Mouse (Mus musculus) forebrain, embryonic 10.5 days (tissue): Measurements from ENCODE around the gene Tjp3. TPM values are rescaled to one million over a fixed set of nuclear protein-coding genes. Genes with fewer than 3 reads are reported as not detected.
"Not testable (repeated sequence)": the region's sequence is repeated elsewhere in the genome, so short reads cannot be mapped to it uniquely, and the experiment has no call there.

ENCODE experiments used
- DNase-seq: peaks from one replicate; pipeline ENCODE4 v3.0.0-alpha.2; 2017; ENCODE audit warnings: low spot score; ENCODE audit errors: extremely low spot score
- H3K27ac ChIP-seq: fragments of 300-500 bp; sonication (generic); 2 replicates; pipeline ENCODE4 v1.5.1; 2016; ENCODE audit warnings: mild to moderate bottlenecking
- H3K27me3 ChIP-seq: fragments of 300-500 bp; sonication (generic); 2 replicates; pipeline ENCODE4 v1.6.1; 2016; ENCODE audit warnings: mild to moderate bottlenecking; ENCODE audit not compliant: poor library complexity, severe bottlenecking
- H3K36me3 ChIP-seq: fragments of 300-500 bp; sonication (generic); replicated peaks from 2 replicates; pipeline ENCODE4 v1.6.1; 2016; ENCODE audit warnings: mild to moderate bottlenecking, moderate library complexity
- H3K4me1 ChIP-seq: fragments of 300-500 bp; sonication (generic); 2 replicates; pipeline ENCODE4 v1.6.1; 2016
- H3K4me3 ChIP-seq: fragments of 300-500 bp; sonication (generic); 2 replicates; pipeline ENCODE4 v1.5.1; 2016; ENCODE audit warnings: mild to moderate bottlenecking, moderate library complexity
- H3K9me3 ChIP-seq: fragments of 300-500 bp; sonication (generic); 2 replicates; pipeline ENCODE4 v1.6.1; 2016; ENCODE audit warnings: mild to moderate bottlenecking, moderate library complexity
- WGBS: fragments of 180-500 bp; shearing (Covaris S2); methylation state at CpG from one replicate; pipeline ENCODE4 v1.1.7; 2016; 5-methylcytosine and 5-hydroxymethylcytosine counted together
- microRNA-seq: library from miRNA; unstranded; fragments of <30 nt; microRNA quantifications from one replicate; pipeline ENCODE4, GENCODE M21; 2017
- polyA plus RNA-seq: library from polyadenylated mRNA; unstranded; fragments of >200 nt; fragmentation: Nextera tagmentation; extraction: Ambion mirVana; gene quantifications from 2 replicates; pipeline ENCODE4 v1.2.1, GENCODE M21; 2016

The Tjp3 gene
- polyA plus RNA-seq, 1 experiment from 2014 or later, result 8.8 TPM

- H3K27ac ChIP-seq, result peak within 1 kb of the TSS; percentile 78
- H3K4me3 ChIP-seq, result peak within 1 kb of the TSS; percentile 57
- 3% methylated on average over 27 of the region's 27 CpGs for WGBS
- DNase-seq, result peak; percentile 50
- peaks cover 40% of the 10 kb centered on the region for H3K4me1 ChIP-seq
- H3K27me3 ChIP-seq, result peaks cover 50% of the 10 kb centered on the region
- H3K9me3 ChIP-seq, result no peaks in the 10 kb centered on the region
- H3K36me3 ChIP-seq, result no peaks in the 10 kb centered on the region
Measured at GRCm38 (mm10) chr10:81230438-81231332, 60.7 kb downstream of the Tjp3 start, which contains the start of gene Atcay. Atcay (minus strand) TSS chr10:81230833.

GRCm38 (mm10) chr10:81229735-81230437 lies 61.5 kb downstream of the Tjp3 start:
- Histone ChIP-seq H3K9me3 (no peaks in the 10 kb centered on the region), H3K36me3 (no peaks in the 10 kb centered on the region), H3K27ac (peak overlapping the region; percentile 78), H3K4me1 (peaks cover 40% of the 10 kb centered on the region), H3K27me3 (peaks cover 50% of the 10 kb centered on the region), H3K4me3 (peak overlapping the region; percentile 57)
- WGBS, result 15% methylated on average over 20 of the region's 20 CpGs
- DNase-seq, result no peak

GRCm38 (mm10) chr10:81223731-81224130 lies 67.7 kb downstream of the Tjp3 start:
- not testable (repeated sequence) for H3K27ac ChIP-seq, H3K36me3 ChIP-seq, H3K4me1 ChIP-seq, DNase-seq, H3K4me3 ChIP-seq, H3K9me3 ChIP-seq, H3K27me3 ChIP-seq
- WGBS, result 71% methylated on average over 2 of the region's 2 CpGs

Small RNA genes within 50 kb of the gene (microRNA-seq; reads per million reads assigned to microRNA genes)
- gene Mir3057, result 14.1 reads per million, percentile 25 among the genes with 10 or more reads in this experiment

Other genes starting within 250 kb of the Tjp3 start
- gene Sgta, start 231.4 kb downstream of the Tjp3 start, polyA plus RNA-seq, result 285 and 286 TPM in 2 replicates
- 106 and 114 TPM in 2 replicates for gene Thop1, start 221.5 kb downstream of the Tjp3 start, polyA plus RNA-seq
- gene Creb3l3, start 192.7 kb downstream of the Tjp3 start, polyA plus RNA-seq, result 0.14 and 0.22 TPM in 2 replicates
- 186 and 206 TPM in 2 replicates for gene Map2k2, start 185.7 kb downstream of the Tjp3 start, polyA plus RNA-seq
- gene Zbtb7a, start 156.4 kb downstream of the Tjp3 start, polyA plus RNA-seq, result 6.8 and 7.5 TPM in 2 replicates
- 56.2 and 58.7 TPM in 2 replicates for gene Pias4, start 123.7 kb downstream of the Tjp3 start, polyA plus RNA-seq
- 596 and 599 TPM in 2 replicates for gene Eef2, start 115.0 kb downstream of the Tjp3 start, polyA plus RNA-seq
- 41.6 and 44.9 TPM in 2 replicates for gene Dapk3, start 108.6 kb downstream of the Tjp3 start, polyA plus RNA-seq
- gene 4930442H23Rik, start 107.7 kb downstream of the Tjp3 start, polyA plus RNA-seq, result not detected in 2 replicates
- not detected in 2 replicates for gene Nmrk2, start 89.5 kb downstream of the Tjp3 start, polyA plus RNA-seq
- gene Atcay, start 60.7 kb downstream of the Tjp3 start, polyA plus RNA-seq, result 5.3 and 6.7 TPM in 2 replicates
- gene Zfr2, start 58.4 kb downstream of the Tjp3 start, polyA plus RNA-seq, result 2.4 and 2.7 TPM in 2 replicates
- gene Matk, start 38.6 kb downstream of the Tjp3 start, polyA plus RNA-seq, result 3.7 and 5.0 TPM in 2 replicates
- gene Mrpl54, start 24.6 kb downstream of the Tjp3 start, polyA plus RNA-seq, result 217 TPM in 2 replicates
- gene Apba3, start 24.6 kb downstream of the Tjp3 start, polyA plus RNA-seq, result 51.9 and 52.1 TPM in 2 replicates
- gene Pip5k1c, start 1.4 kb upstream of the Tjp3 start, polyA plus RNA-seq, result 60.6 and 62.1 TPM in 2 replicates
- 56.0 and 56.7 TPM in 2 replicates for gene Cactin, start 29.5 kb upstream of the Tjp3 start, polyA plus RNA-seq
- 2.4 and 3.0 TPM in 2 replicates for gene Tbxa2r, start 37.1 kb upstream of the Tjp3 start, polyA plus RNA-seq
- not detected in 2 replicates for gene Gipc3, start 51.7 kb upstream of the Tjp3 start, polyA plus RNA-seq
- gene Hmg20b, start 58.9 kb upstream of the Tjp3 start, polyA plus RNA-seq, result 101 and 108 TPM in 2 replicates
- gene Mfsd12, start 65.9 kb upstream of the Tjp3 start, polyA plus RNA-seq, result 6.7 and 7.5 TPM in 2 replicates
- gene 4930404N11Rik, start 74.2 kb upstream of the Tjp3 start, polyA plus RNA-seq, result 0.35 and 0.52 TPM in 2 replicates
- gene Fzr1, start 86.9 kb upstream of the Tjp3 start, polyA plus RNA-seq, result 135 and 139 TPM in 2 replicates
- 96.8 and 97.9 TPM in 2 replicates for gene Dohh, start 92.8 kb upstream of the Tjp3 start, polyA plus RNA-seq
- 2.6 and 3.1 TPM in 2 replicates for gene Gm48551, start 92.9 kb upstream of the Tjp3 start, polyA plus RNA-seq
- 0.78 and 1.4 TPM in 2 replicates for gene Gm48552, start 97.4 kb upstream of the Tjp3 start, polyA plus RNA-seq
- gene Smim24, start 101.5 kb upstream of the Tjp3 start, polyA plus RNA-seq, result 1.6 and 1.9 TPM in 2 replicates
- gene Nfic, start 164.1 kb upstream of the Tjp3 start, polyA plus RNA-seq, result 7.3 and 8.6 TPM in 2 replicates
- 3.1 and 5.6 TPM in 2 replicates for gene Celf5, start 191.1 kb upstream of the Tjp3 start, polyA plus RNA-seq
- gene Ncln, start 204.8 kb upstream of the Tjp3 start, polyA plus RNA-seq, result 88.2 and 90.4 TPM in 2 replicates
- gene S1pr4, start 208.6 kb upstream of the Tjp3 start, polyA plus RNA-seq, result 0.32 and 0.33 TPM in 2 replicates
- gene Gna15, start 232.6 kb upstream of the Tjp3 start, polyA plus RNA-seq, result 0.84 and 1.1 TPM in 2 replicates